Mouse (Mus musculus): ENCODE data around the gene Col28a1.

- TF ChIP-seq CTCF (IDR thresholded peaks at IDR 0.05; ENCODE audit: control insufficient read depth, insufficient read depth, insufficient read length): no peak
- TF ChIP-seq USF1 (IDR thresholded peaks at IDR 0.05; ENCODE audit: low read depth): no peak
- TF ChIP-seq MAX (IDR thresholded peaks at IDR 0.05): no peak
- TF ChIP-seq CEBPB (IDR thresholded peaks at IDR 0.05; ENCODE audit: low read depth): no peak
These were observed 163.7 kb downstream of the Col28a1 start for GRCm38 (mm10) chr6:8028711-8029110.
